Mouse (Mus musculus) cortical plate, adult 2 months (tissue): ENCODE measurements around the gene Gm5475. TPM values are rescaled to one million over a fixed set of nuclear protein-coding genes. Genes with fewer than 3 reads are reported as not detected.

Experiments used
- H3K27ac ChIP-seq: fragments of 200-500 bp; 2 replicates; pipeline ENCODE4 v1.5.1; 2012; ENCODE audit warnings: low read length, control low read depth, inconsistent platforms; ENCODE audit not compliant: insufficient read depth
- H3K4me1 ChIP-seq: fragments of 200-500 bp; 2 replicates; pipeline ENCODE4 v1.6.1; 2011; ENCODE audit warnings: low read length; ENCODE audit not compliant: control insufficient read depth, insufficient read depth
- H3K4me3 ChIP-seq: fragments of 200-500 bp; 2 replicates; pipeline ENCODE4 v1.5.1; 2011; ENCODE audit warnings: mild to moderate bottlenecking, low read length, control low read depth; ENCODE audit not compliant: insufficient read depth
- CTCF ChIP-seq: fragments of 200-500 bp; IDR thresholded peaks from 2 replicates; pipeline ENCODE4 v1.5.1; 2011; ENCODE audit warnings: mild to moderate bottlenecking, control low read depth, low read length; ENCODE audit not compliant: insufficient read depth; ENCODE audit errors: extremely low read depth
- POLR2A ChIP-seq: fragments of 200-500 bp; IDR thresholded peaks from 2 replicates; pipeline ENCODE4 v1.6.1; 2011; ENCODE audit warnings: mild to moderate bottlenecking, low read length, control low read depth; ENCODE audit not compliant: insufficient read depth; ENCODE audit errors: extremely low read depth
- polyA plus RNA-seq: library from polyadenylated mRNA; depleted of rRNA; stranded (reverse); fragments of >200 nt; gene quantifications from 2 replicates; pipeline ENCODE4 v1.2.3, GENCODE M21; 2012

Gene Gm5475
- polyA plus RNA-seq, 1 experiment, result 0.04 TPM

DNA sequence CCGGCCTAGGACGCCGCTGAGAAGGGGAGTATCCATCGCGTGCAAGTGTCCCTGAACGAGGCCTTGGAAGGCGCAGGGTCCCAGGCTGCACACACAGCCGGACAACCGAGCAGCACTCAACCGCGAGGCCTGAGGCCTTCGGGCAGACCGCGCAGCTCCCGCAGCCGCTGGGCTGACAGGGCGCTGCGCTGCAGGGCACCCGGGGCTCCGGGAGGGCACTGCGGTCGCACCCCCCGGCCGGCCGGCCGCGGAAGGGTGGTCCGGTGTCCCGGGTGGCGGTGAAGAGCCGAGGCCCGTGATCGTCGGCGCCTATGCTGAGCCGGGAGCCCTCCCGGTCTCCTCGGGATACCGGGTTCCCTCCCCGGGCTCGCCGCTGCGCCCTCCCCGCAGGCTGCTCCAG lies 529 bp downstream of the Gm5475 start:
- Histone ChIP-seq H3K27ac (peak overlapping the region; percentile 43), H3K4me3 (peak overlapping the region; percentile 96), H3K4me1 (peaks cover 10% of the 10 kb centered on the region)
- TF ChIP-seq POLR2A, result no peak
- no peak for TF ChIP-seq CTCF

DNA sequence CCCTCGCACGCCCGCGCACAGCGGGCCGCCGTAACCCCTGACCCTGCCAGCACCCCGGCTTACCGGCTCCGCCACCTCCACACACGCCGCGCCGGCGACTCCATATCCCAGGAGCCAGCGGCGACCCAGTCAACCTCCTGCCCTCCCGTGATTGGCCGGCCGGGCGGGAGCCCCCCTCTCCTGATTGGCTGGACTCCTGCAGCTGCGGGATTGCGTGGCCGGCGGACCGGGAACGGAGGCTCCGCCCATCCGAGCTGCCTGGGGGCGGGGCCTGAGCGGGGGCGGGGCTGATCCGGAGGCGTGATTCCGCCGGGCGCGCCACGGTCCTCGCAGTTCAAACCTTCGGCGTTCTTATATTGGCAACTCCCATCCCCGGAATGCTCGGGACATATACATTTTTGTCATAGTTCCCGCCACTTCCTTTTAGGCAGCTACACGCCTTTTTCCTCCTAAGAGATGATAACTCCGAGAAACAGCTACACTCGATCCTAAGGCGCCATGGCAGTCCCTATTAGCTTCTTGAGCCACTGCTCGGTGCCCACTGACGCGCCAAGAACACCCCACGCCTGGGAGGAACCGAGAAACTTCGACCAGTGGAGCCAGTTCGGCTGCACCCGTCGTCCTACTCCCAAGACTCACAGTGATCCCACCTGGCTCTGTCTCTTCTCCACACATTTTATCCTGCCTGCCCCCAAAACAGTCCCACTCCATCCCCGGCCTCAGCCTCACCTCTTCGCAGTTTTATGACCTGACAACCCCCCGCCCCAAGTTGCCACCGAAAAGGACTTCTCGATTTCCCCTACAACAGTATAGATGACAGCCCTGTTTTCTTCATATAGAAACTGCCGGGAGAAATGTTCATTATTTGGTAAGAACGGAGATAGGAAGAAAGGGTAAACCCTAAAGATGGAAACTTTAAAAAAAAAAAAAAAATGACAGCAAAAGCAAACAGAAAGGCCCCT lies 1.2 kb downstream of the Gm5475 start:
- H3K27ac ChIP-seq, result 0 out of 2 replicates have a peak overlapping the region, but pooled peaks have one; percentile 43
- peaks cover 10% of the 10 kb centered on the region for H3K4me1 ChIP-seq
- TF ChIP-seq POLR2A, result peak; percentile 73
- no peak for TF ChIP-seq CTCF
- H3K4me3 ChIP-seq, result peak overlapping the region; percentile 96

DNA sequence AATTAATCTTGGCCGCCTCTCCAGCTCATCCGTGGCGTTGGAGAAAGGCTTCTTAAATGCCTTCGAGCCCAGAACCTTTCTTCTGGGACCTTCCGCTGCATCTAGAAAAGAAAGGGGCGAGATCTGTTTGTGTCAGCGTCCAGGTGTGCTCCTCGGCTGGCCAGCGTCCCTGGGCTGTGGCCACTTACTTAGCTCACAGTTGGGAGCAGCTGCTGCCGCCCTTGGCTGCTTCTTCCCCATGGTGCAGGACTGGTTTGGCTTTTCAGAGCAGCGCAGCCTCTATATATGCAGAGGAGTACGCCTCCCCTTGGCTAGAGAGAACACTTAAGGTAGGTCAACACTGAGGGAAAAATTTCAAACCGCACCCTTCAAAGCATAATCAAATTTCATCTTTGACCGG lies 2.0 kb downstream of the Gm5475 start:
- Histone ChIP-seq H3K4me3 (no peak overlapping the region), H3K4me1 (peaks cover 10% of the 10 kb centered on the region), H3K27ac (no peak overlapping the region)
- TF ChIP-seq CTCF (no peak), POLR2A (no peak)

DNA sequence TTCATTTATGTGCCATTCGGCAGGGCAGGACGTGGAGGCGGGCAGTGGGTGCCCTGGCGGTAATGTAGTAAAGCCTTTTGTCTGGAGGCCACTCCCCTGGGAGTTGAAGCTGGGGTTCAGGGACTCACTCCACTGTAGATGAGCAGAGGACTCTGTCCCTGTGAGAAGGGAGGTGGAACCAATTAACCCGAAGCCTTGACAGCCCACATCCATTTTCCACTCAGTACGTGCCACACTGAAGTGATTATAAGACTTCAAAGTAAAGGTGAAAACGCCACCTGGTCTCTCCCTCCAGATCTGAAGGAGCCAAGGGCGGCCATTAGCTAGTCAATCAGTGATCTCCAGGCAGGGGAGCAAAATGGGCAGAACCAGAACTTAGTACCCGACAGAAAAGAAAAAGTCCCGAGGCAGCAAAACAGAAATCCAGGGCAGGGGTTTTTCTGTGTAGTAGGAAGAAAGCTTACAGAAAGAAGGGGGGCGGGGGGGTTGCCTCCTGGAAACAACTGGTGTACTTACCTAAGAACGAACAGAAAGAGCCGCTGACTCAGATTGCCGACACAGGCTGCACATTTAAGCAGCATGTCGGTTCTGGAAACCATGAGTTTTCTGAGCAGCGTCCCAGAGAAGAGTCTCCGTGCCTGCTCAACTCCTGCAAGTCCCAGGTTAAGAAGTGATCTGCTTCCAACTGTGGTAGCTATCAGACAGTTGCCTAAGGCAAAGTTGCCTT lies 2.6 kb downstream of the Gm5475 start, which contains the start of gene Slc11a2:
Slc11a2 (minus strand) TSS at position 677 of the 727 bp plus-strand sequence.
- Histone ChIP-seq H3K4me3 (no peak within 1 kb of the TSS), H3K4me1 (peaks cover 10% of the 10 kb centered on the region), H3K27ac (no peak within 1 kb of the TSS)
- TF ChIP-seq POLR2A, result no peak
- TF ChIP-seq CTCF, result no peak

DNA sequence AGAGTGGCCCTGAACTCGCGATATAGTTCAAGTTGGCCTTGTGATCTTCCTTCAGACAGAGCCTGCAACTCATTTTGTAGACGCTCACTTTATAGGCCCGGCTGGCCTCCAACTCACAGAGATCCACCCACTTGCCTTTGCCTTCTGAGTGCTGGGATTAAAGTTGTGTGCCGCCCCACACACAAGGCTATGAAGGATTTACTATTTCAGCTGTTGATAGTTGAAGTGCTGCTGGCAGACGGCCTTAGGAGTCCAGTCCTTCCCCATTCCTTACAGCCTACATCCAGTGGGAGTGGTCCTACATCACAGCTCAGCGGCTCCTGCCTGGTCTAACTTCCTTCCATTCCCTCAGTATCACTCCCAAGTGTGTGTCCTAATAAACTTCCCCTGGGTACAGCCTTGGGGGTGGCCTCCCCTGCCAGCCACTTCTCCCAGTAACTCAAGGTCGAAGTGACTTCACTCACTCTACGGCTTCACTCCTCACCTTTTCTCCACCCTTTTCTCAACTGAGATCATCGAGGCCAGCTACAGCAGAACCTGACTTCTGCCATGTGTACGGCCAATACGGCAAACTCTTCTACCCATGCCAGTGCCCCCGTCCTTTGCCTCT lies 6.5 kb downstream of the Gm5475 start:
- H3K4me1 ChIP-seq, result no peaks in the 10 kb centered on the region; the same call in 1 of the 2 replicates
- no peak overlapping the region for H3K4me3 ChIP-seq
- no peak overlapping the region for H3K27ac ChIP-seq
- TF ChIP-seq POLR2A (no peak), CTCF (no peak)

DNA sequence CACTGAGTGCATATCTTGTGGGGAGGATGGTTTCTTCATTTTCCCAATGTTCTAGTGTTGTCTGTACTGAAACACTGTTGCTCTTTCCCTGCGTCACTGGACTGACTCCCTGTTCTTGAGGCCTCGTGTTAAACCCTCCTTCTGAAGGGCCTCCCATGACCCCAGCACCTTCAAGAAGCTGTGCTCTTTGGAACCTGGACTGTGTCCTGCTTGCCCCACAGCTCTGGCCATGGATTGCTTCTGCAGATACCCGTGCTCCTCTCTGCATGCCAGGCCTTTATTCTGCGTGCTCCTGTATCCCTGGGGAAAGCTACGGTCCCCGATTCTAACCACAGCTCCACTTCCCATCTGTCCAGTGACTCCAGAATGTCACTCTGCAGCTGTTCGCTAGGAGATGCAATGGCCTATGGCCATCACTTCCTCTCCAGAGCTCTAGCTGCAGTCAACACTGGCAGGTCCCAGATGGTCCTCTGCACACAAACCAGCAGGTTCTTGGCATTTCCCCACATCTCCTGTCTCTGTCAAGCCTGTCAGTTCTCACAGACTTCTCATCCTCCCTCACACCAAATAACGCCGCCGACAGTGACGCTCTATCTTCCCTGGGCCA lies 8.1 kb downstream of the Gm5475 start:
- Histone ChIP-seq H3K4me3 (no peak overlapping the region), H3K27ac (no peak overlapping the region), H3K4me1 (no peaks in the 10 kb centered on the region)
- no peak for TF ChIP-seq POLR2A
- no peak for TF ChIP-seq CTCF

DNA sequence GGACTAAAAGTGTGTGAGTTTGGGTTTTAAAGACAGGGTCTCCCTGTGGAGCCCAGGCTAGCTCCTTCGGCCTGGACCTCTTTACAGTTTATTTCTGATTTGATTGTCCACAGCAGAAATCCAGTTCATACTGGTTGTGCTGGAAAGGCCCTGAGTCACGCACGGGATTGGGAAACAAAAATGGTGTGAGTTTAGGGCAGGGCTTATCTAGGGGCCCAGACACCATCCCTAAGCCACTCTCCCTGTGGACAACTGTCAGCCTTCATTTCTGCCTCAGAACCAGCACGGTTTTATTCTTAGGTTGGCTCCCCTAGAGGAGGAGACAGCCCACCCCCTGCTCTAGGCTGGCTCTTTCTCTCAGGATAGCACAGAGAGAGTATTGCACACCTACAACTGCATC lies 11.3 kb downstream of the Gm5475 start:
- no peaks in the 10 kb centered on the region for H3K4me1 ChIP-seq
- H3K27ac ChIP-seq, result no peak overlapping the region
- no peak overlapping the region for H3K4me3 ChIP-seq
- TF ChIP-seq CTCF (no peak), POLR2A (no peak)

DNA sequence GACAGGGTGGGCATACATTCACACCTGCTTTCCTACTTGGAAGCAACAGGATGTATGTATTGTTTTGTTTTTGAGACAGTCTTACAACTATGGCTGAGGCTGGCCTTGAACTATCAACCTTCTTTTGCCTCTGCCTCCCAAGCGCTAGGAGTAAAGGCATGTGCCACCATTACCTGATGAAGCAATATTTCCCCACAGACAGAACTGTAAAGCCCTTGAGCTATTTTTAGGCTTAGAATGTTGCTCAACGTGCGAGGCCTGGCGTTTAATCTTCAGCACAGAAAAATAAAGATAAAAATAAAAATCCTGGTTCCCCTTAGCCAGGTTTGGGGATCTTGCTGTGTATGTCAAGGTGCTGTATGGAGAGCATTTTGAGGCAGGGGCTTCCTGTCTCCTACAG lies 14.2 kb downstream of the Gm5475 start:
- H3K4me3 ChIP-seq, result no peak overlapping the region
- TF ChIP-seq CTCF, result no peak
- TF ChIP-seq POLR2A, result no peak
- H3K27ac ChIP-seq, result no peak overlapping the region
- no peaks in the 10 kb centered on the region for H3K4me1 ChIP-seq

DNA sequence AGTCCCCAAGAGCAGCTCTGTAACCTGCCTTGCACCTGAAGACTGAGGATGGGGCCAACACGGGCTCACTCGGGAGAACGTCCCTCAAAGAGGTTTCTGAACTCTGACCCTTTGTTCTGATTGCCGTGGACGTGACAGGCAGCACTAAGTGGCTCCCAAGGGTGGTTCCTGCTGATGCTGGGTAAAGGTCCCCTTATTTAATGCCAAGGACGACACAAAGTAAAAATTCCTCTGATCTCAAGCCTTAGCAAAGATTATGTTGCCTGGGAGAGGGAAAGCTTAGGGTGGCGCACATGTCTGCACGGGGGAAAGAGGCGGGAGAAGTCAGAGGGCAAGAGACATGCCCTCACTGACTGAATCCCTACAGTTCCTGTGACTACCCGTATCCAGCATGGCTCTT lies 14.6 kb downstream of the Gm5475 start:
- H3K4me3 ChIP-seq, result no peak overlapping the region
- no peak for TF ChIP-seq CTCF
- TF ChIP-seq POLR2A, result no peak
- H3K4me1 ChIP-seq, result no peaks in the 10 kb centered on the region
- H3K27ac ChIP-seq, result no peak overlapping the region
